Mouse (Mus musculus): ENCODE data around the gene Hectd1. TPM values are rescaled to one million over a fixed set of nuclear protein-coding genes. Genes with fewer than 3 reads are reported as not detected.

Hectd1 gene
- total RNA-seq, 2 experiments from 2014 or later: 83.2 to 88.7 TPM

- intact Hi-C loops (cut with DNase I): no loop called here
- DNase-seq: no peak
Observed at GRCm38 (mm10) chr12:51811388-51812140, 17.8 kb downstream of the Hectd1 start.

- DNase-seq: no peak
- intact Hi-C loops (cut with DNase I): no loop called here
Observed at GRCm38 (mm10) chr12:51810564-51810963, 18.8 kb downstream of the Hectd1 start.

- intact Hi-C loops (cut with DNase I): no loop called here
- peak in 1 of 2 experiments; percentile 17 for DNase-seq
Observed at GRCm38 (mm10) chr12:51784842-51785241, 44.5 kb downstream of the Hectd1 start.

DNA sequence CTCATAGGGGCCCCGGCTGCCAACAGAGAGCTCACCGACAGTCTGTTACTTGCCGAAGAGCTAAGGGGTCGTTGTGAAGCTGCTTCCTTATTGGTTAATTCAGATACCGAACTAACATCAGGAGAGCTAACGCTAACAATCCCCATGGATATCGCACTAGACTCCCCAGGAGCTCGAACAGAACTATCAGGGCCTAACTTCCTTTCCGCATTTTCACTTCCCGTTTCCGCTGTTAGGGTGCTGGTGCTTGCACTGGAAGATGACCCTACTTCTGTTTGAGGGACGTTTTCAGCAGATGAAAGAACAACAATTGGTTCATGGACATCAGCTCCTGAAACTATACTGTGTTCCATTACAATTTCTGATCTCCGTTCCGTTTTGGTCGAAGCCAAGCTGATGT, 60.6 kb downstream of the Hectd1 start:
- DNase-seq: peak in 1 of 2 experiments; percentile 14
- intact Hi-C loops (cut with DNase I): no loop called here

DNA sequence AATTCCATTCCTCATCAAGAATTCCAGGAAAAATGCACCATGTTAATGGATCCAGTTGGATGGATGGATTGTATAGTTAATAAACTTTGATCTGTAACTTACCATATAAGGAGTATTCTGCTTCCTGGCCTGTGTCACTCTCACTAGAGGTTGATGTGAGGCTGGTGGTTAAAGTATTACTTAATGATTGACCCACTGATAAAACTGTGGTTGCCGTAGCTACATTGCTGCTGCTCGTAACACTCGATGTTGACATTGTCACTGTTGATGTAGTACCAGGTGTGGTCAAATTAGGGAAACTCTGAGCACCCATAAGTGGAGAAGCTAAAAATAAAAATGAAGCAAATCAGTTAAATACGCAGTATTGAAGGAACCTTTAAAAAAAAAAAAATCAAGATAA, 61.9 kb downstream of the Hectd1 start:
- intact Hi-C loops (cut with DNase I): no loop called here
- DNase-seq: no peak

- no peak for DNase-seq
- intact Hi-C loops (cut with DNase I): no loop called here
Observed at GRCm38 (mm10) chr12:51759374-51759773, 70.0 kb downstream of the Hectd1 start.

DNA sequence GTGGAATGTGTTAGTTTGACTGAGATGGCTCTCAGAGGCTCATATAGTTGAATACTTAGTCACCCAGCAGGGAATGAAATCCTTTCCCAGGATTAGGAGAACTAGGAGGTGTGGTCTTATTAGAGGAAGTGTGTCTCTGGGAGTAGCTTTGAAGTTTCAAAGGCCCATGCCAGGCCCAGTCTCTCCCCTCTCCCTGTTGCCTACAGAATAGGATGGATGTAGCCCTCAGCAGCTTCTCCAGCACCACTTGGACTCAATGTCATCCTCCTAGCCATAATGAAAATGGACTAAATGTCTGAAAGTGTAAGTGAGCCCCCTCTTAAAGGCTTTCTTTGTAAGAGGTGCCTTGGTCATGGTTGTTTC, 72.8 kb downstream of the Hectd1 start:
- DNase-seq: no peak
- intact Hi-C loops (cut with DNase I): no loop called here

- intact Hi-C loops (cut with DNase I): no loop called here
- DNase-seq: no peak
Observed at GRCm38 (mm10) chr12:51755938-51756598, 73.3 kb downstream of the Hectd1 start.

DNA sequence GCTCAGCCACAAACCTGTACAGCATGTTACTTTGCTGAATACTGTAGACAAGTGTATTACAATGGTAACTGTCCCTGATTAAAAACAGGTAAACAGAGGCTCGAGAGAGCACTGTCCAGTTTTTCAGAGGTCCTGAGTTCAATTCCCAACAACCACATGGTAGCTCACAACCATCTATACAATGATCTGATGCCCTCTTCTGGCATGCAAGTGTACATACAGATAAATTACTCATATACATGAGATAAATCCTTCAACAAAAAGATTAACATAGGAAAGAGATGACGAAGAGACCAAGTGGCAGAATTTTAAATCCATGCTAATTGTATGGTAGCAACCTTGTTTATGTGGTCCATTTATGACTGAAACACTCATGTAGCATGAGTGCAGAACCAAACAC, 82.0 kb downstream of the Hectd1 start:
- DNase-seq: no peak
- intact Hi-C loops (cut with DNase I): loop anchor here (10.0 kb wide), 1 partner anchor 333 kb away; no protein-coding TSS in a partner anchor

GRCm38 (mm10) chr12:51744957-51745356, 84.4 kb downstream of the Hectd1 start:
- intact Hi-C loops (cut with DNase I): loop anchor here (10.0 kb wide), 1 partner anchor 330 kb away; no protein-coding TSS in a partner anchor
- no peak for DNase-seq

- peak; percentile 40 to 55 for DNase-seq
- intact Hi-C loops (cut with DNase I): loop anchor here (1.0 to 10.0 kb wide), 2 partner anchors 77 to 327 kb away; no protein-coding TSS in a partner anchor
Observed at GRCm38 (mm10) chr12:51741690-51742089, 87.6 kb downstream of the Hectd1 start.

DNA sequence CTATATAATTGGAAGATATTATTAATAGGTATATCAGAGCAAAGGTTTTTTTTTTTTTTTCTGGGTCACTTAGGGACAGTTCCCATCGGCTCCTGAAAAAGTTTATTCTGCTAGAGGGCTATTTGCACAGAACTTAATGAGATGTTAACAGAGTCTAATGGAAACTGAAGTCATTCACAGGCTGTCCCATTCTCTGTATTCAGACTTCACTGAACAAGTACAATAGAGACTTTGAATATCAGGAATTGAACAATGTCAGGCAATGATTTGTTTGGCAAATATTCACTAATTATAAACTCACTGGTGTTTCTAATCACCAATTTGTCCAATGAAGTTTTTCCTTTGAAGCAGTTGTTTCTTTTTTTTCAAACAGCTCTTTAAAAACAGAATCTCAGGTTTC, 92.5 kb downstream of the Hectd1 start:
- intact Hi-C loops (cut with DNase I): no loop called here
- no peak for DNase-seq

- intact Hi-C loops (cut with DNase I): no loop called here
- no peak for DNase-seq
Observed at GRCm38 (mm10) chr12:51736381-51736780, 93.0 kb downstream of the Hectd1 start.

GRCm38 (mm10) chr12:51735840-51736271, 93.5 kb downstream of the Hectd1 start:
- intact Hi-C loops (cut with DNase I): no loop called here
- DNase-seq: no peak

- intact Hi-C loops (cut with DNase I): no loop called here
- no peak for DNase-seq
Observed at GRCm38 (mm10) chr12:51734605-51735211, 94.6 kb downstream of the Hectd1 start.

- intact Hi-C loops (cut with DNase I): loop anchor here (1.0 kb wide), 1 partner anchor 39 kb away; the partner anchor contains the start of genes Ap4s1 and Strn3
- no peak for DNase-seq
Observed at GRCm38 (mm10) chr12:51729827-51730226, 99.5 kb downstream of the Hectd1 start.

GRCm38 (mm10) chr12:51729058-51729457, 100.3 kb downstream of the Hectd1 start:
- intact Hi-C loops (cut with DNase I): loop anchor here (1.0 kb wide), 1 partner anchor 38 kb away; the partner anchor contains the start of genes Ap4s1 and Strn3
- DNase-seq: peak; percentile 47 to 69

DNA sequence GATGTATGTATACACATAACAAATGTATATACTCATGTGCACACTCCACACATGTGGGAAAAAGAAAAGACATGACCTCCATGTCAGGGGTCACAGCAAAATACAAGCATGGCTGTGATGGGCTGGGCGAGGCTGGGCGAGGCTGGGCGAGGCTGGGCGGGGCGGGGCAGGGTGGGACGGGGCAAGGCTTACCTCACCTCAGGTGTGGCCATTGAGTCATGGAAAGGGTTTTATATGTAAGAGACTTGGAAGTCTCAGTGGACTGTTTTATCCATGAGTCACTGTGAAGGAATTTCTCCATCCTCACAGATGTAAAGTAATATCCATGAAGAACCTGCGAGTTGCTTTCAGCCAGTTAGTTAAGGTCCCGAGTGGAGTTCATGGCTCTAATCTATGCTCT, 107.5 kb downstream of the Hectd1 start:
- intact Hi-C loops (cut with DNase I): no loop called here
- no peak for DNase-seq

DNA sequence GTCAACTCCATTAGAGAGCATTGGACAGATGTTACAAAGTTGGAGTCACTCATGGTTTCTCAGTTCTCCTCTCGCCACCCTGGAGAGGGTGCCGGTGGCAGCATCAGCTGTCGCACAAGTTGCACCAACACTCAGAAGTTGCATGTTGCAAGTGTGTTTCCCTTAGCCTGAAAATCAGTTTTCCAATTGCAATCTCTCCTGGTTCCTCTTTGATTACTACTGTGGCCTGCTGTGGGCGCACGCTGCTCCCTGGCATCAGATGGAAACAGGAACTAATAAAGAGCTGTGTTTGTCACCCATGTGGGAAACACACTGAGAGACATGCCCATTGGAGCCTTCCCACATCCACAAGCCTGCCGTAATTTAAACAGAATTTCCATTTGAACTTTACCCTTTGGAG, 110.7 kb downstream of the Hectd1 start:
- DNase-seq: no peak
- intact Hi-C loops (cut with DNase I): no loop called here

- no peak for DNase-seq
- intact Hi-C loops (cut with DNase I): no loop called here
Observed at GRCm38 (mm10) chr12:51712685-51713084, 116.7 kb downstream of the Hectd1 start.

DNA sequence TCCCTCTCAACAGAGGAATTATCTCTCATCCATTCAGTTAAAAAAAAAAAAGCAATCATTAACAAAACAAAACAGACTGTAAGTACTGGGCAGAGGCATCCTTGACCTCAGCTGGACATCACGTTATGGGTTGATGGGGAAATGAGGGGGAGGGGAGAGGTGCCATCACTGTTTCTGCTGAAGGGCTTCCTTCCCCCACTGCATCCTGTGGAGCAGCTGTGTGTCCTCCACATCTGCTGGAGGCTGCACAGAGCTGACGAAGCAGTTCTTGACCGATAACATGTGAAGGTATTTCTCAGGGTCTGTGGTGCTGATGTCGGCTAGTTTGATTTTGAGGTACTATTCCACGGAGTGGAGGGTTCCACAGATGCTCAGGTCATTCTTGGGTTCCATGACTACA, 119.2 kb downstream of the Hectd1 start:
- intact Hi-C loops (cut with DNase I): no loop called here
- no peak for DNase-seq
